ENCODE assay signal across 10 mouse cellular contexts in the genomic region with DNA sequence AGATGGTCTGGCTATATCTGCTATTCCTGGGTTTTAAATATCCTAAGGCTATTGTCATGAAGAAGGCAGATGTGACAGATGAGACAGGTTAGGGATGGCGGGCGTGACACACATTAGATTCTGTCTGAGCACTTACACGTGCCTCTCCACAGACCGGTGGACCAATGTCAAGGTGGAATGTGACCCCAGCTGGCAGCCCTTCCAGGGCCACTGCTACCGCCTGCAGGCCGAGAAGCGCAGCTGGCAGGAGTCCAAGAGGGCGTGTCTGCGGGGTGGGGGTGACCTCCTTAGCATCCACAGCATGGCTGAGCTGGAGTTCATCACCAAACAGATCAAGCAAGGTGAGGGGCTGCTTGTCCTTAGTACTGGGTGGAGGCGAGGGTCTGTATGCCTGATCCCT. TPM values are rescaled to one million over a fixed set of nuclear protein-coding genes. Genes with fewer than 3 reads are reported as not detected.
A peak's percentile ranks its signal among the peaks of the same experiment; 100 is the strongest.
DNase-seq lines count a peak whose midpoint lies in the region; ATAC-seq lines count a peak whose summit lies in the region.
"Had no signal": no experiment of that assay in that cellular context is flagged by ENCODE, and none has a peak within 500 bp of the region (broad histone marks: within the 10 kb centered on the region; RNA-seq: fewer than 3 reads in every experiment).

No protein-coding gene starts in this region.

- no peak; the same call in 1 of the 2 replicates for ATAC-seq in heart, embryonic 12.5 days (ENCODE audit: insufficient number of reproducible peaks, low FRiP score)

- 22% methylated on average over 10 of the region's 10 CpGs for WGBS in heart, embryonic 12.5 days

- no peak overlapping the region; the same call in 1 of the 2 replicates for H3K27ac ChIP-seq in heart, embryonic 12.5 days (ENCODE audit: poor library complexity, severe bottlenecking)
- H3K27ac ChIP-seq: embryonic facial prominence, embryonic 12.5 days; lung, embryonic 15.5 days had no signal

- no peaks in the 10 kb centered on the region for H3K9me3 ChIP-seq in heart, embryonic 12.5 days (replicated peaks)
- H3K9me3 ChIP-seq: embryonic facial prominence, embryonic 12.5 days; lung, embryonic 15.5 days had no signal

- peaks cover 36% of the 10 kb centered on the region for H3K4me1 ChIP-seq in heart, embryonic 12.5 days (replicated peaks)

- H3K4me2 ChIP-seq in heart, embryonic 12.5 days = no peak overlapping the region
- H3K4me2 ChIP-seq: embryonic facial prominence, embryonic 12.5 days; lung, embryonic 15.5 days had no signal

- no peak overlapping the region for H3K4me3 ChIP-seq in heart, embryonic 12.5 days
- H3K4me3 ChIP-seq: embryonic facial prominence, embryonic 12.5 days; lung, embryonic 15.5 days had no signal

- no peaks in the 10 kb centered on the region for H3K27me3 ChIP-seq in heart, embryonic 12.5 days (replicated peaks)
- H3K27me3 ChIP-seq: embryonic facial prominence, embryonic 12.5 days; lung, embryonic 15.5 days had no signal

- no peak overlapping the region for H3K9ac ChIP-seq in heart, embryonic 12.5 days
- H3K9ac ChIP-seq: embryonic facial prominence, embryonic 12.5 days; lung, embryonic 15.5 days had no signal

- peak; percentile 48 to 58 for DNase-seq in heart, adult 18-20 months
- peak; percentile 59 for DNase-seq in ES-CJ7 (ENCODE audit: low read depth, low spot score)
- DNase-seq in gastrocnemius, adult 18-20 months (ENCODE audit: low spot score) = peak; percentile 73
- peak; percentile 66 to 73 for DNase-seq in kidney, adult 8-10 months
- DNase-seq in skeletal muscle tissue, adult 2 months (ENCODE audit: low read depth, low spot score) = peak; percentile 64
- DNase-seq in layer of hippocampus, adult 9-10 months (ENCODE audit: low spot score) = no peak
- DNase-seq in thymus, postnatal 0 days (ENCODE audit: low spot score) = no peak

- H3K36me3 ChIP-seq in heart, embryonic 12.5 days = peaks cover 18% of the 10 kb centered on the region

RNA-seq across cellular contexts. Expression of gene Mrc2, which starts 39.3 kb away (rescaled TPM):
- 10 to 100 TPM; 10.8 to 11.7 TPM for total RNA-seq in heart, adult 18-20 months (2021)
- polyA plus RNA-seq in heart, embryonic 12.5 days (2016; fragmentation: Nextera tagmentation; extraction: Ambion mirVana) = 16.0 and 16.3 TPM in 2 replicates
- total RNA-seq in gastrocnemius, adult 18-20 months (2021) = 1 to 10 TPM; 7.5 to 8.5 TPM
- polyA plus RNA-seq in thymus, postnatal 0 days (2015; fragmentation: Nextera tagmentation; extraction: Ambion mirVana) = 0.74 and 0.84 TPM in 2 replicates

Comparison
In these comparisons a context has a peak if more than half of its experiments do, and no peak if none do; other contexts are left out.
1. DNase-seq: peak in heart, adult 18-20 months (2 of 2), ES-CJ7 (single experiment), gastrocnemius, adult 18-20 months (single experiment), kidney, adult 8-10 months (2 of 2) and skeletal muscle tissue, adult 2 months (single experiment); none in layer of hippocampus, adult 9-10 months (single experiment) and thymus, postnatal 0 days (single experiment).